Mouse (Mus musculus) limb, embryonic 14.5 days (tissue): ENCODE data around the gene Hist1h2bc. TPM values are rescaled to one million over a fixed set of nuclear protein-coding genes. Genes with fewer than 3 reads are reported as not detected.

Source experiments
- ATAC-seq: fragments of 200-750 bp; cut with Nextera tagmentation; 2 replicates; pipeline ENCODE4 v1.8.0; 2017; ENCODE audit warnings: low read depth, moderate number of reproducible peaks, moderate TSS enrichment; ENCODE audit not compliant: low FRiP score
- DNase-seq: peaks from one replicate; pipeline ENCODE4 v3.0.0-alpha.2; 2015; ENCODE audit warnings: low spot score
- H3K27ac ChIP-seq: fragments of 300-500 bp; sonication (generic); replicated peaks from 2 replicates; pipeline ENCODE4 v1.5.1; 2014; ENCODE audit warnings: low read depth, mild to moderate bottlenecking, low read length, moderate library complexity, mixed read lengths
- H3K27me3 ChIP-seq: fragments of 300-500 bp; sonication (generic); 2 replicates; pipeline ENCODE4 v1.6.1; 2014; ENCODE audit warnings: low read length, mixed read lengths; ENCODE audit not compliant: control insufficient read depth, insufficient read depth
- H3K36me3 ChIP-seq: fragments of 300-500 bp; sonication (generic); 2 replicates; pipeline ENCODE4 v1.6.1; 2014; ENCODE audit warnings: mild to moderate bottlenecking, low read length, moderate library complexity, mixed read lengths; ENCODE audit not compliant: control insufficient read depth, insufficient read depth
- H3K4me1 ChIP-seq: fragments of 300-500 bp; sonication (generic); 2 replicates; pipeline ENCODE4 v1.6.1; 2014; ENCODE audit warnings: antibody characterized with exemption, low read length, mixed read lengths; ENCODE audit not compliant: control insufficient read depth, insufficient read depth
- H3K4me2 ChIP-seq: fragments of 300-500 bp; sonication (generic); replicated peaks from 2 replicates; pipeline ENCODE4 v1.6.1; 2014; ENCODE audit warnings: low read depth, mild to moderate bottlenecking, low read length, moderate library complexity; ENCODE audit not compliant: severe bottlenecking
- H3K4me3 ChIP-seq: fragments of 300-500 bp; sonication (generic); replicated peaks from 2 replicates; pipeline ENCODE4 v1.5.1; 2014; ENCODE audit warnings: low read length
- H3K9ac ChIP-seq: fragments of 300-500 bp; sonication (generic); 2 replicates; pipeline ENCODE4 v1.6.1; 2014; ENCODE audit warnings: mild to moderate bottlenecking, low read depth, low read length, moderate library complexity; ENCODE audit not compliant: severe bottlenecking
- H3K9me3 ChIP-seq: fragments of 300-500 bp; sonication (generic); 2 replicates; pipeline ENCODE4 v1.6.1; 2016; ENCODE audit warnings: low read length; ENCODE audit not compliant: control insufficient read depth
- POLR2A ChIP-seq: fragments of 200-500 bp; IDR thresholded peaks from 2 replicates; pipeline ENCODE4 v1.8.0; 2012; ENCODE audit warnings: inconsistent platforms, mild to moderate bottlenecking, moderate library complexity, borderline replicate concordance; ENCODE audit not compliant: insufficient read depth, insufficient read length; ENCODE audit errors: extremely low read depth
- WGBS: fragments of 180-500 bp; shearing (Covaris S2); extraction: QIAGEN DNeasy Blood & Tissue Kit; methylation state at CpG from one replicate; pipeline ENCODE4 v1.1.7; 2014; 5-methylcytosine and 5-hydroxymethylcytosine counted together
- polyA plus RNA-seq, 2 experiments: library from polyadenylated mRNA; depleted of rRNA in 1 of 2; stranded (reverse) in 1 of 2; unstranded in 1 of 2; fragments of >200 nt; fragmentation: Nextera tagmentation in 1 of 2; extraction: Ambion mirVana in 1 of 2; gene quantifications; 2 replicates each; pipeline versions ENCODE4 v1.2.1 to v1.2.3; 2012 to 2014

Gene Hist1h2bc
- polyA plus RNA-seq, 2 experiments, result 44.4 to 48.2 TPM

- no peak for DNase-seq
- no peak for TF ChIP-seq POLR2A
These were observed 54.0 kb downstream of the Hist1h2bc start for GRCm38 (mm10) chr13:23738041-23738440.

DNA sequence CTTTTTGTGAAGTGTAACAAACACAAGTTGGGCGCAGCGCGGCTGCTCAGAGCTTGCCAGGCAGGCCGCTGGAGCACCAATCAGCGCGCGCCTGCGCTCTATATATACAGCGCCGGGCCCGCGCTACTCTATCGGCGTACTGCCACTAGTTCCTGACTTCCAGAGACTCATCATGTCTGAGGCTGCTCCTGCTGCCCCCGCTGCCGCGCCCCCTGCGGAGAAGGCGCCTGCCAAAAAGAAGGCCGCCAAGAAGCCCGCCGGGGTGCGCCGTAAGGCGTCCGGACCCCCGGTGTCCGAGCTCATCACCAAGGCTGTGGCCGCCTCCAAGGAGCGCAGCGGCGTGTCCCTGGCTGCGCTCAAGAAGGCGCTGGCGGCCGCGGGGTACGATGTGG lies 54.7 kb downstream of the Hist1h2bc start, which contains the start of gene Hist1h1c:
Gene Hist1h1c (plus strand): TSS at position 132 of the 392 bp plus-strand sequence.
- peak within 1 kb of the TSS; percentile 92 for H3K27ac ChIP-seq
- peak within 1 kb of the TSS; percentile 81 for H3K9ac ChIP-seq
- H3K36me3 ChIP-seq, result no peaks in the 10 kb centered on the region
- TF ChIP-seq POLR2A, result peak; percentile 97
- peak; percentile 90 for ATAC-seq
- DNase-seq, result peak; percentile 98
- peaks cover 9% of the 10 kb centered on the region for H3K4me1 ChIP-seq
- no peaks in the 10 kb centered on the region for H3K9me3 ChIP-seq
- H3K27me3 ChIP-seq, result no peaks in the 10 kb centered on the region
- peak within 1 kb of the TSS; percentile 44 for H3K4me3 ChIP-seq
- WGBS, result 0% methylated on average over 27 of the region's 38 CpGs
- H3K4me2 ChIP-seq, result peak within 1 kb of the TSS; percentile 73

More at GRCm38 (mm10) chr13:23738041-23738440, 54.0 kb downstream of the Hist1h2bc start:
- peak overlapping the region; percentile 73 for H3K4me2 ChIP-seq
- peak overlapping the region; percentile 44 for H3K4me3 ChIP-seq
- no peak for ATAC-seq
- H3K4me1 ChIP-seq, result peaks cover 9% of the 10 kb centered on the region
- WGBS, result 16% methylated on average over 4 of the region's 4 CpGs
- H3K36me3 ChIP-seq, result no peaks in the 10 kb centered on the region
- no peaks in the 10 kb centered on the region for H3K27me3 ChIP-seq
- H3K27ac ChIP-seq, result peak overlapping the region; percentile 92
- H3K9ac ChIP-seq, result peak overlapping the region; percentile 81
- H3K9me3 ChIP-seq, result no peaks in the 10 kb centered on the region

GRCm38 (mm10) chr13:23739069-23739921 lies 55.3 kb downstream of the Hist1h2bc start:
- Histone ChIP-seq H3K4me1 (peaks cover 9% of the 10 kb centered on the region), H3K9ac (peak overlapping the region; percentile 81), H3K27me3 (no peaks in the 10 kb centered on the region), H3K9me3 (no peaks in the 10 kb centered on the region), H3K36me3 (no peaks in the 10 kb centered on the region), H3K4me3 (peak overlapping the region; percentile 44), H3K27ac (peak overlapping the region; percentile 92), H3K4me2 (peak overlapping the region; percentile 73)
- ATAC-seq (peak; percentile 90), DNase-seq (peak; percentile 97)
- TF ChIP-seq POLR2A, result peak; percentile 71; the same call in 1 of the 2 replicates
- under 1% methylated on average over 39 of the region's 39 CpGs for WGBS

- H3K4me1 ChIP-seq, result peaks cover 11% of the 10 kb centered on the region
- DNase-seq, result no peak
These were observed 55.9 kb downstream of the Hist1h2bc start for GRCm38 (mm10) chr13:23739922-23740252.

DNA sequence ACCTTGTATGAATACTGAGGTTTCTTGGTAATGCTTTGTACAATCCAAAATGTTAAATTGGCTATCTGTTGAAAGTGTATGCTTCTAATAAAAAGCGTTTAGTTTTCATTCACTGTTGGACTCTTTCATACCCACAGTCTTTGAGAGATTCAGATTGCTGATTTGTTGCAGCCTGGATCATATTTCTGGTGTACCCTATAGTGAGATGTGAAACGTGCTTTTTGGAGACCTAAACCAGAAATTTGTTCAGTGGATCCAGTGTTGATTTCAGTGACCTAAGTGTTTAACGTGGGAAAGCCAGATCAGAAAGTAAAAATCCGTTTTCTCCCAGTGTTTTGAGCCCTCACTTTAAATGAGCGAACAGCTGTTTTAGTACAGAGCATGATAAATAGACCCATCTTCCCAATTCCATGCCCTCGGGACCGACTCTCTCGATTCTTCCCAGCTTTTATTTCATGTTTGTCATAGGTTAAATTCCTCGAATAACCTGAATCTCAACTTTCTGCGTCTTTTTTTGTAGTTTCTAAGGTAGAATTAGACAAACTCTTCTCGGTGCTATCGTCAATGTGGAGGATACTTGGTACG lies 56.3 kb downstream of the Hist1h2bc start:
- DNase-seq (peak; percentile 29), ATAC-seq (no peak)
- peaks cover 11% of the 10 kb centered on the region for H3K4me1 ChIP-seq
- H3K27ac ChIP-seq, result peak overlapping the region; percentile 92
- no peaks in the 10 kb centered on the region for H3K36me3 ChIP-seq
- peak overlapping the region; percentile 73 for H3K4me2 ChIP-seq
- peak overlapping the region; percentile 81 for H3K9ac ChIP-seq
- TF ChIP-seq POLR2A, result no peak
- no peaks in the 10 kb centered on the region for H3K27me3 ChIP-seq
- 27% methylated on average over 13 of the region's 13 CpGs for WGBS
- H3K4me3 ChIP-seq, result peak overlapping the region; percentile 44
- no peaks in the 10 kb centered on the region for H3K9me3 ChIP-seq

More at GRCm38 (mm10) chr13:23739922-23740252, 55.9 kb downstream of the Hist1h2bc start:
- H3K9me3 ChIP-seq, result no peaks in the 10 kb centered on the region
- H3K9ac ChIP-seq, result peak overlapping the region; percentile 81
- H3K36me3 ChIP-seq, result no peaks in the 10 kb centered on the region
- no peak for TF ChIP-seq POLR2A
- H3K4me2 ChIP-seq, result peak overlapping the region; percentile 73
- peak overlapping the region; percentile 92 for H3K27ac ChIP-seq
- H3K27me3 ChIP-seq, result no peaks in the 10 kb centered on the region
- peak overlapping the region; percentile 44 for H3K4me3 ChIP-seq
- WGBS, result under 1% methylated on average over 14 of the region's 14 CpGs
- ATAC-seq, result peak; percentile 24
